Mouse (Mus musculus) NIH3T3 (cell line): ENCODE measurements around the gene Map3k13.
A peak's percentile ranks its signal among the peaks of the same experiment; 100 is the strongest.
"Not testable (repeated sequence)": the region's sequence is repeated elsewhere in the genome, so short reads cannot be mapped to it uniquely, and the experiment has no call there.

Experiments used
- DNase-seq: peaks from one replicate; pipeline ENCODE4 v3.0.0-alpha.2; 2012; ENCODE audit warnings: low read depth

Gene Map3k13

GRCm38 (mm10) chr16:21807786-21808185, 13.6 kb downstream of the Map3k13 start:
- not testable (repeated sequence) for DNase-seq

GRCm38 (mm10) chr16:21813164-21813834, 19.2 kb downstream of the Map3k13 start:
- DNase-seq = no peak

DNA sequence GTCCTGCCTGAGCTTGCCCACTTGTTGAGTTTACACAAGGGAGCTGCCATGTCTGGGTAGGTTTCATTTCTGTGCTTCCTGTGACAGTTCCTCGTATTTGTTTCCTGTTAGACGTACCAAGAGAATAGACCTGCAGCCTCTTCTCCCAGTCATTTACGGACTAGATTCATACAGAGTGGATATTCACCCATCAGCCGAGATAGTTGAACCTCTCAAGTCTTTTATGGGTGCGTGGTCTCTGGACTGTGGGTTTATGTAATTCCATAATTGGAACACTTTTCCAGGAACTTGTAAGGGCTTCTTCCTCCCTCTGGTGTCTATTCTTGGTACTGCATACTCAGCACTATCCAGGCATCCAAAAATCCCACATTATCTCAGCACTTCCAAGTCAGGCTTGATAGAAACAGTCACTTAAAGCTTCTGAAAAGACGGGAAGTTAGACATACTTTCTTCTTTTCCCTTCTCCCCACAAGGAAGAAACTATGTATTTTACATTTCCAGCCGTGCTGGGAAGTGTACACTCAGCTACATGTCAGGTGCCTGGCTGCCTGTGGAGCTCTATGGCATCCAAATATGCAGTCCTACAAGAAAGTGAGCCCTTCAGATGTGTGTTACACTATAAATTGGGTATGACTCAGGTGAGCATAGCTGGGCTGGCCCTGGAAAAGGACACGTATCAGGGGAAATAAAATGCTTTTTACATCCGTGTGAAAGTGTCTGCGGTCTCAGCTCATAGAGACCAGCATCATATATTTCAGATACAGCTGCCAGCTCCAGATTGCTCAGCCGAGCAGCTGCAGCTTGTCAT, 20.9 kb downstream of the Map3k13 start:
- peak; percentile 87 for DNase-seq

DNA sequence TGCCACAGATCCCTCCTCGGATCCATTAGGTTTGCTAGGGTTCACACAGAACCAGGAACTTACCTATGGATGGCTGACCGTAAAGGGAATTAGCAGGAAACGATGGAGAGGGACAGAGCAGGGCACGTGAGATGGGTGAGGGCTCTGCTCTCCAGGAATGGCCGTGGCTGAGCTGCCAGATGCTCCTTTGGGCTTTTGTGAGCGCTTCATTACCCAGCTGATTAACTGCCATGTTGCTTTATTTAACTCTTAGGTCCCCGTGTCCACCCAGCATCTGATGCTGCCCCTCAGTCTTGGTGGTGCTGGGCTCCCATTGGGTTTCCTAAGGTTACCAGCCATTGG, 21.5 kb downstream of the Map3k13 start:
- DNase-seq = no peak

DNA sequence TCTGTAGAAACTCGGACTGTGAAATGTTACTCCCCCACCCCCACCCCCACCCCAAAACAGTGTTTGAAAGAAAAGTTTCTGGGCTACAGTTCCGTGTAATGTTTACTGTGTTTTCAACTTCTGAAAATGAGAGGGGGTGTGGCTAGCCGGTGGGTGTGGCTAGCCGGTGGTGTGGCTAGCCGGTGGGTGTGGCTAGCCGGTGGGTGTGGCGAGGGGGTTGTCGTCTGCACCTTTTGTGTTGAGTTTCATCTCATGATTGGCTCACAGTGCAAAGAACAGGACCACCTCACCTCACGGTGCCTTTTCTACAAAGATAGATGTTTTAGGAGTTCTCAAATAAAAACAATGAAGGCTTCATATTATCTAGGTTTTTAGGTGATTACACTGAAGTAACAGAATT, 24.0 kb downstream of the Map3k13 start:
- DNase-seq = no peak

GRCm38 (mm10) chr16:21818629-21819028, 24.5 kb downstream of the Map3k13 start:
- no peak for DNase-seq

DNA sequence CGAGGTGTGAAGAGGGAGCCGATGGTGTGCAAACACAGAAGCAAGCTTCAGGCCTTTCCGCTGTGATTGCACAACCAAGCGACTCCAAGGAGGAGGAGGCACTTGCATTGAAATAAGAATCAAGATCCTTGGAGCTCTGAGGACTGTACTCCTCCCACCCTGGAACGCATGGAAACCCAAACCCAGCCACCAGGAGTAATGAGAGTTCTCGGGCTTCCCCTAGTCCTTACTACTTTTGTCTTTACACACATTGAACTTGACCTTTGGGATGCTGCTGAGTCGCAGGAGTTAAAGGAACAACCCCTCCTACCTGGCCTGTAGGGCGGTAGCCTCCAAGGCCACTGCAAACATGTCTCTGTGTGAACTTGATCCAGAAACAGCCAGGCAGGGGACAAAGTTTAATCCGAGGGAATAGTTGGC, 31.5 kb downstream of the Map3k13 start:
- no peak for DNase-seq

- peak; percentile 35 for DNase-seq
These were observed 33.0 kb downstream of the Map3k13 start for GRCm38 (mm10) chr16:21827153-21827552.

- no peak for DNase-seq
These were observed 33.4 kb downstream of the Map3k13 start for GRCm38 (mm10) chr16:21827581-21827980.

DNA sequence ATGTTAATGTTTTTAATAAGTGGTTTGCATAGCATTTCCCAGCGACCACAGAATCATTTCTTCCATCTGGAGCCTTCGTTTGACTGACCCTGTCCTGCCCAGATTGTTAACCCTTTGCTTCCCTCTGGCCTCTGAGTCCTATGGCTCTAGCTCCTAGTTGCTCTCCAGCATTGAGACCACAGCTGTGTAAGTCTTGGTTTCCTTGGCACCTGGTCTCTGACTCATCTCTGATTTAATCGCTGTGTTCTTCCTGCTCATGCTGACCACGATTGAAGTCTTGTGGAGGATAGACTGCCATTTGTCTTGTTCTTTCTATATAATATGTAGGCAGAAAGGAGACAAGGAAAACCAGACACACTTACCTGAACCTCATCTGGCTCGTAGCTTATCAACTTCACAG, 35.6 kb downstream of the Map3k13 start:
- peak; percentile 49 for DNase-seq

DNA sequence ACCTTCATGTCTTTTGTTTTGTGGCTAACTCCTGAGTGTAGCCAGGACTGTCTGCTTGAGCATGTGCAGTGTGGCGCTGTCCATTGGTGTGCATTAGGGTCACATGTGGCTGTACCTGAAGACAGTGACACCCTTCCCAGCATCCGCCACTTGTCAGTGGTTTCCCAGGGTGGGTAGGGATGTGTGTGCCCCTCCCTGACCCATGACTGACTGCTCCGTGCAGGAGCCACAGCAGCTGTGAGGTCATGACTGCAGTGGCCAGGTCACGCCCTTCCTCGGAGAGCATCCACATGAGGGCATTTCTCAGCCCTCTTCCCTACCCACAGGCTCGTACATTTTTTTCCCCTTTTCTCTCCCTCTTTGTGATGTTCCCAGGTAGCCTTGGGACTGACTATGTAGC, 36.6 kb downstream of the Map3k13 start:
- DNase-seq = no peak

DNA sequence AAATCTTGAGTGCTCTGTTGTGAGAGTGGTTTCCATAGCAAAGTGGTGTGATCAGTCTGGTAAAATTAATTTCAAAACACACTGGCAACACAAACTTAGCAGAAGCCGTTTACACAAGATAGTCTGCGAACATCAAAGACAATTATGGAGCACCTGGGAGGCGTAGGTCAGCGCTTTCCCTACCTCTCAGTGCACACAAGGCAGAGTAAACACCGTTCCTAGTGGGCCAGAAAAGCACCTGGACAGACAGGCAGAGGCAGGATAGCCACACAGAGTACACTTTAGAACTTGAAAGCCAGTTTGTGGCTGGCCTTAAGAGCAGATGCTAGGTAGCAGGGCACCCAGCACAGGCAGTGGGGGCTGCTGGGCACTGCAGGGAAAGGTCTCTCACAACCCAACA, 37.6 kb downstream of the Map3k13 start:
- no peak for DNase-seq

DNA sequence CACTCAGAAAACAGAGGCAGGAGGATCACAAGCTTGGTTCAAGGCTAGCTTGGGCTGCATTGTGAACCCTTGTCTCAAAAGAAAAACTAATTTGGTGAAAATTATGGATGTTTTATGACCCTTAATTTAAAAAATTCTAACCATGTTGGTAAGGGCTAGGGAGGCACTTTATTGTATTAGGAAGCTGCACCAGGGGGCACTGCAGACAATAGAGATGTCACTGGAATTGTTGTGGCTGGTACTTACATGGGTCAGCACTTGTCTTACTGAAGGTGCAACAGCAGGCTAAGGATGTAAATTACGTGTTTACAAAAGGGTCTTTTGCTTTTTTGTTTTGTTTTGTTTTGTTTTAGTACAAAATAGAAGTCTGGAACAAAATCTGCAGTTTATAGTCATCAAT, 39.3 kb downstream of the Map3k13 start:
- peak; percentile 17 for DNase-seq

- DNase-seq = no peak
These were observed 39.8 kb downstream of the Map3k13 start for GRCm38 (mm10) chr16:21833970-21834369.

DNA sequence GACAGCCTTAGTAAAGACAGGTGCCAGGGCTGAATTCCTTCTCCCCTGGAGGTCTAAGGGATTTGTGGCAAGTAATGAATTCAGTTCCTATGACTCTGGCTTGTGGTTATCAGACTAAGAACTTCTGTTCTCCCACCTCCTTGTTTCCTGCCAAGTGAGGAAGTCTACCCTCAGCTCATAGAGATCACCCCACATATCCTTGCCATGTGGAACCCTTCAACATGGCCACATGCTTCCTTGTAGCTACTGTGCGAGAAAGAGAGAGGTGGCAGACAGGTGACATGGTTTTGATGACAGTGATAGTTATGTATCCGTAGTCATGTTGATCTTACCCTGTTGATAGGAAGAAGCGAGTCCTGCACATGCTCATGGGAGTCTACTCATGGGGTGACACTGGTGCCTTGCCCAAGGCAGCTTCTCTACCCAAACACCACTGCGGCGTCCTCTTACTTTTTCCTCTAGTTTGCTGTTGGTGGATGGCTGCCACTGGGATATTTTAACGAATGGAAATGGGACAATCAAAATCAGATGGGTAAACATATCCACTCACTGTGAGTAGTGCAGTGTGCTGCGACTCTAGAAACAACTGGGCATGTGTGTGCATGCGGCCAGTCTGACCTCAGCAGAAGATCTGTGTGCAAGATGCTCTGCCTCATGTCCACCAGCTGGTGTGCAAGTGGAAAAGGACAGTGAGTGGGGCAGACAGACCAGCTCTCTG, 40.9 kb downstream of the Map3k13 start:
- DNase-seq = no peak

- no peak for DNase-seq
These were observed 41.4 kb downstream of the Map3k13 start for GRCm38 (mm10) chr16:21835584-21835931.

GRCm38 (mm10) chr16:21836311-21837072, 42.3 kb downstream of the Map3k13 start:
- peak; percentile 71 for DNase-seq

- no peak for DNase-seq
These were observed 43.5 kb downstream of the Map3k13 start for GRCm38 (mm10) chr16:21837694-21838093.

GRCm38 (mm10) chr16:21845800-21846671, 51.9 kb downstream of the Map3k13 start:
- peak; percentile 81 for DNase-seq

DNA sequence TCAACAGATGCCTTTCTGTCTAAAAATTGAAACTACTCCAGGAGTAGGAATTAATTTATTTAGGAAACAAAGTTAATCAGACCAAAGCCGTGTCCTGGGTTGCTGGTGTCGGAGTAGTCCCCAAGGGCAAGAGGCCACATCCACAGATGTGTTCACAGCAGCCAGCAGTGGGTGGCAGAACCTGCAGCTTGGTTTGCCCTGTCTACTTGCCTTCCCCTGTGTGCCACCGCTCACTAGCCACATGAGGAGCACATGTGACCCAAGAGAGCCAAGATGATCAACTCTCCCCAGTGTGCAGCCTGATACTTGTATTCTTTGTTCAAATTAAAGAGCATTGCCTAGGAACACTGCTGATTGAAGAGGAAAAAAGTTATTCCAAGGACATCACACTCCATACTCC, 54.3 kb downstream of the Map3k13 start:
- DNase-seq = no peak

GRCm38 (mm10) chr16:21848847-21849246, 54.7 kb downstream of the Map3k13 start:
- DNase-seq = no peak
